Mouse (Mus musculus) forebrain, embryonic 15.5 days (tissue): Measurements from ENCODE around the gene Osgin1. TPM values are rescaled to one million over a fixed set of nuclear protein-coding genes. Genes with fewer than 3 reads are reported as not detected.

Experiments used
- ATAC-seq: fragments of 200-750 bp; cut with Nextera tagmentation; replicated peaks from 2 replicates; pipeline ENCODE4 v1.8.0; 2017; ENCODE audit warnings: mild to moderate bottlenecking, moderate TSS enrichment, moderate library complexity
- H3K27ac ChIP-seq: fragments of 300-500 bp; sonication (generic); replicated peaks from 2 replicates; pipeline ENCODE4 v1.5.1; 2015; ENCODE audit warnings: mild to moderate bottlenecking, inconsistent platforms
- H3K27me3 ChIP-seq: fragments of 300-500 bp; sonication (generic); 2 replicates; pipeline ENCODE4 v1.6.1; 2015; ENCODE audit warnings: inconsistent platforms
- H3K36me3 ChIP-seq: fragments of 300-500 bp; sonication (generic); 2 replicates; pipeline ENCODE4 v1.6.1; 2015; ENCODE audit warnings: mild to moderate bottlenecking, inconsistent platforms
- H3K4me1 ChIP-seq: fragments of 300-500 bp; sonication (generic); 2 replicates; pipeline ENCODE4 v1.6.1; 2015; ENCODE audit warnings: inconsistent platforms
- H3K4me2 ChIP-seq: fragments of 300-500 bp; sonication (generic); replicated peaks from 2 replicates; pipeline ENCODE4 v1.6.1; 2015; ENCODE audit warnings: mild to moderate bottlenecking, inconsistent platforms
- H3K4me3 ChIP-seq: fragments of 300-500 bp; sonication (generic); 2 replicates; pipeline ENCODE4 v1.5.1; 2015; ENCODE audit warnings: mild to moderate bottlenecking, inconsistent platforms
- H3K9ac ChIP-seq: fragments of 300-500 bp; sonication (generic); replicated peaks from 2 replicates; pipeline ENCODE4 v1.6.1; 2015; ENCODE audit warnings: mild to moderate bottlenecking, inconsistent platforms
- H3K9me3 ChIP-seq: fragments of 300-500 bp; sonication (generic); 2 replicates; pipeline ENCODE4 v1.6.1; 2016; ENCODE audit warnings: inconsistent platforms
- WGBS: fragments of 180-500 bp; shearing (Covaris S2); methylation state at CpG from one replicate; pipeline ENCODE4 v1.1.7; 2015; ENCODE audit warnings: mixed read lengths; 5-methylcytosine and 5-hydroxymethylcytosine counted together
- polyA plus RNA-seq: library from polyadenylated mRNA; unstranded; fragments of >200 nt; fragmentation: Nextera tagmentation; extraction: Ambion mirVana; gene quantifications from 2 replicates; pipeline ENCODE4 v1.2.1, GENCODE M21; 2015

The Osgin1 gene
- 0.19 and 0.22 TPM in 2 replicates for polyA plus RNA-seq

- ATAC-seq: no peak
- Histone ChIP-seq H3K9ac (no peak within 1 kb of the TSS), H3K27ac (no peak within 1 kb of the TSS), H3K36me3 (no peaks in the 10 kb centered on the region), H3K4me3 (no peak within 1 kb of the TSS), H3K4me1 (no peaks in the 10 kb centered on the region), H3K9me3 (no peaks in the 10 kb centered on the region), H3K27me3 (no peaks in the 10 kb centered on the region), H3K4me2 (no peak within 1 kb of the TSS)
- 88% methylated on average over 13 of the region's 13 CpGs for WGBS
Measured at GRCm38 (mm10) chr8:119433582-119434174, at the start of gene Osgin1. TSS of gene Osgin1 (plus strand) at chr8:119434124.

GRCm38 (mm10) chr8:119384478-119384877 is 49.4 kb upstream of the Osgin1 start:
- Histone ChIP-seq H3K36me3 (no peaks in the 10 kb centered on the region), H3K9me3 (no peaks in the 10 kb centered on the region), H3K9ac (no peak overlapping the region), H3K4me3 (no peak overlapping the region), H3K4me1 (no peaks in the 10 kb centered on the region), H3K27ac (no peak overlapping the region), H3K27me3 (0 out of 2 replicates have a peak, but pooled peaks cover 3% of the 10 kb centered on the region), H3K4me2 (no peak overlapping the region)
- WGBS: 22% methylated on average over 10 of the region's 10 CpGs
- no peak for ATAC-seq

- ATAC-seq: no peak
- 76% methylated on average over 6 of the region's 6 CpGs for WGBS
Measured at GRCm38 (mm10) chr8:119385854-119386253, 48.1 kb upstream of the Osgin1 start.

GRCm38 (mm10) chr8:119386988-119387387 is 46.9 kb upstream of the Osgin1 start:
- no peaks in the 10 kb centered on the region for H3K36me3 ChIP-seq
- no peak overlapping the region for H3K27ac ChIP-seq
- H3K9ac ChIP-seq: no peak overlapping the region
- H3K9me3 ChIP-seq: no peaks in the 10 kb centered on the region
- WGBS: 85% methylated on average over 6 of the region's 6 CpGs
- H3K4me1 ChIP-seq: no peaks in the 10 kb centered on the region
- no peak overlapping the region for H3K4me3 ChIP-seq
- no peak for ATAC-seq
- H3K27me3 ChIP-seq: peaks cover 3% of the 10 kb centered on the region; the same call in 1 of the 2 replicates
- H3K4me2 ChIP-seq: no peak overlapping the region

More at GRCm38 (mm10) chr8:119385854-119386253, 48.1 kb upstream of the Osgin1 start:
- Histone ChIP-seq H3K9me3 (no peaks in the 10 kb centered on the region), H3K4me2 (no peak overlapping the region), H3K4me1 (no peaks in the 10 kb centered on the region), H3K9ac (no peak overlapping the region), H3K27me3 (0 out of 2 replicates have a peak, but pooled peaks cover 3% of the 10 kb centered on the region), H3K4me3 (no peak overlapping the region), H3K36me3 (no peaks in the 10 kb centered on the region), H3K27ac (no peak overlapping the region)

GRCm38 (mm10) chr8:119394097-119394496 is 39.8 kb upstream of the Osgin1 start:
- ATAC-seq: peak; percentile 14; the same call in 1 of the 2 replicates
- peak overlapping the region; percentile 89 for H3K27ac ChIP-seq
- peak overlapping the region; percentile 98 for H3K4me2 ChIP-seq
- peak overlapping the region; percentile 74 for H3K9ac ChIP-seq
- H3K36me3 ChIP-seq: no peaks in the 10 kb centered on the region
- peaks cover 16% of the 10 kb centered on the region for H3K4me1 ChIP-seq
- H3K27me3 ChIP-seq: no peaks in the 10 kb centered on the region; the same call in 1 of the 2 replicates
- H3K4me3 ChIP-seq: peak overlapping the region; percentile 65
- no peaks in the 10 kb centered on the region for H3K9me3 ChIP-seq
- WGBS: 75% methylated on average over 9 of the region's 9 CpGs

- no peaks in the 10 kb centered on the region for H3K36me3 ChIP-seq
Measured at GRCm38 (mm10) chr8:119394524-119395026, 39.3 kb upstream of the Osgin1 start, which contains the start of gene Mlycd. TSS of gene Mlycd (plus strand) at chr8:119394878.

GRCm38 (mm10) chr8:119395072-119395950 is 38.6 kb upstream of the Osgin1 start:
- peak; percentile 61 for ATAC-seq
- 6% methylated on average over 79 of the region's 83 CpGs for WGBS
- peak overlapping the region; percentile 74 for H3K9ac ChIP-seq
- peak overlapping the region; percentile 89 for H3K27ac ChIP-seq
- H3K27me3 ChIP-seq: no peaks in the 10 kb centered on the region; the same call in 1 of the 2 replicates
- no peaks in the 10 kb centered on the region for H3K36me3 ChIP-seq
- H3K4me3 ChIP-seq: peak overlapping the region; percentile 65
- peak overlapping the region; percentile 98 for H3K4me2 ChIP-seq
- H3K4me1 ChIP-seq: peaks cover 16% of the 10 kb centered on the region
- no peaks in the 10 kb centered on the region for H3K9me3 ChIP-seq

More at GRCm38 (mm10) chr8:119394524-119395026, 39.3 kb upstream of the Osgin1 start, which contains the start of gene Mlycd:
- WGBS: 2% methylated on average over 44 of the region's 44 CpGs
- Histone ChIP-seq H3K27me3 (no peaks in the 10 kb centered on the region; the same call in 1 of the 2 replicates), H3K4me1 (peaks cover 16% of the 10 kb centered on the region), H3K4me2 (peak within 1 kb of the TSS; percentile 98), H3K9me3 (no peaks in the 10 kb centered on the region), H3K27ac (peak within 1 kb of the TSS; percentile 89), H3K9ac (peak within 1 kb of the TSS; percentile 74), H3K4me3 (peak within 1 kb of the TSS; percentile 65)
- ATAC-seq: peak; percentile 98

GRCm38 (mm10) chr8:119398558-119398957 is 35.4 kb upstream of the Osgin1 start:
- Histone ChIP-seq H3K4me3 (no peak overlapping the region), H3K4me1 (peaks cover 16% of the 10 kb centered on the region), H3K36me3 (peaks cover 3% of the 10 kb centered on the region; the same call in 1 of the 2 replicates), H3K9ac (no peak overlapping the region), H3K27me3 (no peaks in the 10 kb centered on the region), H3K9me3 (no peaks in the 10 kb centered on the region), H3K27ac (no peak overlapping the region), H3K4me2 (no peak overlapping the region)
- WGBS: 87% methylated on average over 9 of the region's 9 CpGs
- no peak for ATAC-seq

GRCm38 (mm10) chr8:119399255-119399654 is 34.7 kb upstream of the Osgin1 start:
- Histone ChIP-seq H3K36me3 (peaks cover 3% of the 10 kb centered on the region; the same call in 1 of the 2 replicates), H3K4me1 (peaks cover 13% of the 10 kb centered on the region), H3K27ac (no peak overlapping the region), H3K4me2 (no peak overlapping the region), H3K9me3 (no peaks in the 10 kb centered on the region), H3K27me3 (no peaks in the 10 kb centered on the region), H3K4me3 (no peak overlapping the region), H3K9ac (no peak overlapping the region)
- ATAC-seq: no peak
- 83% methylated on average over 6 of the region's 6 CpGs for WGBS

GRCm38 (mm10) chr8:119400122-119400671 is 33.7 kb upstream of the Osgin1 start:
- ATAC-seq: no peak
- H3K9me3 ChIP-seq: no peaks in the 10 kb centered on the region
- H3K27ac ChIP-seq: no peak overlapping the region
- H3K36me3 ChIP-seq: peaks cover 13% of the 10 kb centered on the region; the same call in 1 of the 2 replicates
- H3K4me1 ChIP-seq: peaks cover 10% of the 10 kb centered on the region
- H3K4me2 ChIP-seq: no peak overlapping the region
- no peak overlapping the region for H3K4me3 ChIP-seq
- WGBS: 87% methylated on average over 9 of the region's 9 CpGs
- no peaks in the 10 kb centered on the region for H3K27me3 ChIP-seq
- no peak overlapping the region for H3K9ac ChIP-seq

- H3K9me3 ChIP-seq: no peaks in the 10 kb centered on the region
- H3K36me3 ChIP-seq: peaks cover 14% of the 10 kb centered on the region; the same call in 1 of the 2 replicates
- no peak for ATAC-seq
Measured at GRCm38 (mm10) chr8:119400904-119401303, 33.0 kb upstream of the Osgin1 start.

More at GRCm38 (mm10) chr8:119400904-119401303, 33.0 kb upstream of the Osgin1 start:
- no peak overlapping the region for H3K27ac ChIP-seq
- H3K4me1 ChIP-seq: peaks cover 3% of the 10 kb centered on the region
- 89% methylated on average over 3 of the region's 3 CpGs for WGBS
- no peak overlapping the region for H3K4me3 ChIP-seq
- no peak overlapping the region for H3K4me2 ChIP-seq
- no peak overlapping the region for H3K9ac ChIP-seq
- no peaks in the 10 kb centered on the region for H3K27me3 ChIP-seq
